Mouse (Mus musculus): Measurements from ENCODE around the gene Fastkd2.

Gene Fastkd2

GRCm38 (mm10) chr1:63730240-63730771 is at the start of gene Fastkd2, which contains the start of gene Mdh1b:
TSS of gene Fastkd2 (plus strand) at chr1:63730614.
TSS of gene Mdh1b (minus strand) at chr1:63730318.
- DNase-seq (ENCODE audit: low read depth, low spot score) = peak; percentile 93

- no peak for DNase-seq (ENCODE audit: low read depth, low spot score)
These were observed 43.6 kb upstream of the Fastkd2 start, which contains the start of gene Dytn for GRCm38 (mm10) chr1:63686827-63687226. TSS of gene Dytn (minus strand) at chr1:63686927.

GRCm38 (mm10) chr1:63696861-63697260 is 33.6 kb upstream of the Fastkd2 start:
- DNase-seq (ENCODE audit: low read depth, low spot score) = no peak

GRCm38 (mm10) chr1:63705733-63706132 is 24.7 kb upstream of the Fastkd2 start:
- DNase-seq (ENCODE audit: low read depth, low spot score) = no peak

GRCm38 (mm10) chr1:63708876-63709275 is 21.5 kb upstream of the Fastkd2 start:
- no peak for DNase-seq (ENCODE audit: low read depth, low spot score)

- DNase-seq (ENCODE audit: low read depth, low spot score) = no peak
These were observed 10.3 kb upstream of the Fastkd2 start for GRCm38 (mm10) chr1:63720161-63720560.

GRCm38 (mm10) chr1:63729796-63730195 is 618 bp upstream of the Fastkd2 start:
- no peak for DNase-seq (ENCODE audit: low read depth, low spot score)

GRCm38 (mm10) chr1:63756005-63756404 is 25.6 kb downstream of the Fastkd2 start:
- DNase-seq (ENCODE audit: low read depth, low spot score) = no peak

GRCm38 (mm10) chr1:63763212-63763694 is 32.8 kb downstream of the Fastkd2 start:
- DNase-seq (ENCODE audit: low read depth, low spot score) = peak; percentile 30

GRCm38 (mm10) chr1:63763881-63764386 is 33.5 kb downstream of the Fastkd2 start:
- DNase-seq (ENCODE audit: low read depth, low spot score) = no peak

GRCm38 (mm10) chr1:63764395-63764794 is 34.0 kb downstream of the Fastkd2 start:
- DNase-seq (ENCODE audit: low read depth, low spot score) = no peak

- DNase-seq (ENCODE audit: low read depth, low spot score) = no peak
These were observed 37.7 kb downstream of the Fastkd2 start for GRCm38 (mm10) chr1:63768112-63768511.

GRCm38 (mm10) chr1:63769167-63769566 is 38.8 kb downstream of the Fastkd2 start, which contains the start of gene 4933402D24Rik:
TSS of gene 4933402D24Rik (minus strand) at chr1:63769267.
- DNase-seq (ENCODE audit: low read depth, low spot score) = no peak

- no peak for DNase-seq (ENCODE audit: low read depth, low spot score)
These were observed 39.9 kb downstream of the Fastkd2 start for GRCm38 (mm10) chr1:63770309-63770708.

- no peak for DNase-seq (ENCODE audit: low read depth, low spot score)
These were observed 46.0 kb downstream of the Fastkd2 start for GRCm38 (mm10) chr1:63776396-63776795.

- no peak for DNase-seq (ENCODE audit: low read depth, low spot score)
These were observed 46.7 kb downstream of the Fastkd2 start for GRCm38 (mm10) chr1:63776902-63777630.

- DNase-seq (ENCODE audit: low read depth, low spot score) = no peak
These were observed 63.9 kb downstream of the Fastkd2 start for GRCm38 (mm10) chr1:63794326-63794725.

Measured in CD4-positive, CD25-positive, alpha-beta regulatory T cell, adult 2 months (primary cell).